Mouse (Mus musculus): Measurements from ENCODE around the gene Ntn1. TPM values are rescaled to one million over a fixed set of nuclear protein-coding genes. Genes with fewer than 3 reads are reported as not detected.

The Ntn1 gene
- polyA plus RNA-seq, 1 experiment: 62.8 TPM

GRCm38 (mm10) chr11:68321417-68321816 is 79.2 kb downstream of the Ntn1 start:
- DNase-seq (ENCODE audit: low read depth): no peak
- no peak for TF ChIP-seq CTCF (IDR thresholded peaks at IDR 0.05; ENCODE audit: borderline replicate concordance, extremely low read depth, insufficient read depth, insufficient read length)
- TF ChIP-seq POLR2A (IDR thresholded peaks at IDR 0.05; ENCODE audit: borderline replicate concordance, extremely low read depth, insufficient read depth, insufficient read length, poor library complexity, severe bottlenecking): no peak

DNA sequence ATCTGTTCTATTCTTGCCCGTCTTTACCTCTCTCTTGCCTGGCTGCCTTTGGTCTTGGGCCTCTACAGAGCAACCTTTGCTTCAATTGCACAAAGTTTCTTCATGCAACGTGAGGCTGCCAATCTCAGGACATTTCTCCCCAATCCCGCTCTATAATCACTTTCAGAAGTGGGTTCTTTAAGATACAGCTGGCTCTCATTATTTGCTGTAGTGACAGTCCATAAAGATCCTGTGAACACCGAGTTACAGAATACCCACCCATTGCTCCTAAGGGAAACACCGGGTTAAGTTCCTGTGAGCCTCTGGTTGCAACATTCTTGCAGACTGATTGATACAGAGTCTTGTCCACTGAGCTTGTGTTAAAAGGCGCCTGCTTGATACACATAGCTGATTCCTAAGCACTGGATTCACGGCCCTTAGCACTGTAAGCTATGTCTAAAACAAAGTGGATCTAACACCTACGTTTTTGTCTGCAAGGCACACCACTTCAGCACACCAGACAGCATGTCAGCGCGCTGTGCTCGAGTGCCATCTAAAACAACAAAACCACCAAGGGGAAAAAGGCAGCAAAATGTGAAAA is 85.0 kb downstream of the Ntn1 start:
- DNase-seq (ENCODE audit: low read depth): no peak
- TF ChIP-seq POLR2A (IDR thresholded peaks at IDR 0.05; ENCODE audit: borderline replicate concordance, extremely low read depth, insufficient read depth, insufficient read length, poor library complexity, severe bottlenecking): no peak
- no peak for TF ChIP-seq CTCF (IDR thresholded peaks at IDR 0.05; ENCODE audit: borderline replicate concordance, extremely low read depth, insufficient read depth, insufficient read length)

DNA sequence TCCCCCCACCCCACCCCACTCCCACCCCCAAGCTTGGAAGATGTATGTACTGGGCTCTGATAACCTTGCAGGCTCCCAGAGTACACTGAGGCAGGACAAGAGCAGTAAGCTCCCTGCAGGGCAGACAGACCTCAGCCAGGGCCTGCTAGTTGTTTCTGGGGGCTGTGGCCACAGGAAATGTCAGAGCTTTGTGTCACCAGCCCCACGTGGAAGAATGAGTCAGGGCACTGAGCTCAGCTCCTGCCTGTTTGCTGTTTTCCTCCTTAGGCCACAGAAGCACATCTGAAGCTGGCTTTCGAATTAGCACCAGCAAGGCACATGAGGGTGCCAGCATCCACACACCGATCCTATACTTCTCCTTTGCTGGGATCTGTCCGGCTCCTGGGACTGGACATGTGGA is 86.8 kb downstream of the Ntn1 start:
- no peak for TF ChIP-seq CTCF (IDR thresholded peaks at IDR 0.05; ENCODE audit: borderline replicate concordance, extremely low read depth, insufficient read depth, insufficient read length)
- no peak for TF ChIP-seq POLR2A (IDR thresholded peaks at IDR 0.05; ENCODE audit: borderline replicate concordance, extremely low read depth, insufficient read depth, insufficient read length, poor library complexity, severe bottlenecking)
- no peak for DNase-seq (ENCODE audit: low read depth)

GRCm38 (mm10) chr11:68313065-68313464 is 87.6 kb downstream of the Ntn1 start:
- peak; percentile 30 for DNase-seq (ENCODE audit: low read depth)
- no peak for TF ChIP-seq CTCF (IDR thresholded peaks at IDR 0.05; ENCODE audit: borderline replicate concordance, extremely low read depth, insufficient read depth, insufficient read length)

DNA sequence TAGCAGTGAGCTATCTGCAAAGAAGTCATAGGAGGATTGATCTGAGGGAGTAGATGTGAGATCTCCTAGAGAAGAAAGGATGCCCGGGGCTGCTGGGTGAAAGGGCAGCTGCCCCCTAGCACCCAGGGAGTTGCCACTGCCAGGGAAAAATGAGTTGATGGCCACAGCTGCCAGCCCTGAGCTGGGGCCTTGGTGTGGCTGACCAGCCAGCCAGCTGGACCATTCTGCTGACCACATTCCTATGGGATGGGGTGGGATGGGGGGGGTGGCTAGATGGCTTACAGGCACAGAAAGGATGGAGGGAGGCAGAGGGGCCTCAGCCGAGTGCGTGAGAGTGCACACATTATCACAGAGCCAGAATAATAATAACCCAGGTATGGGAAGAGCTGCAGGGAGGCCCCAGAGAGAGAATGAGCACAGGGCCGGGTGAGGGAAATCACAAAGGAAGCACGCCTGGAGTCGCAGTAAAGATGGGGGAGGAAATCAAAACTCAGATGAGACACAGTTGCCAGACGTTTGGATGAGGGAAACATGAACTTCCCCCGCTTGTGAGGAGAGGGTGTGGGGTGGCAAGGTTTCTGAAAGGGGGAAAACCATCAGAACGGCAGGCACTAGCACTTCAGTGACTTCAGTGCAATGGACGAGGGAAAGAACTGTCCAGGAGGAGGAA is 91.6 kb downstream of the Ntn1 start:
- no peak for DNase-seq (ENCODE audit: low read depth)
- TF ChIP-seq CTCF (IDR thresholded peaks at IDR 0.05; ENCODE audit: borderline replicate concordance, extremely low read depth, insufficient read depth, insufficient read length) (no peak), POLR2A (IDR thresholded peaks at IDR 0.05; ENCODE audit: borderline replicate concordance, extremely low read depth, insufficient read depth, insufficient read length, poor library complexity, severe bottlenecking) (no peak)

- no peak for DNase-seq (ENCODE audit: low read depth)
- TF ChIP-seq CTCF (IDR thresholded peaks at IDR 0.05; ENCODE audit: borderline replicate concordance, extremely low read depth, insufficient read depth, insufficient read length): no peak
- TF ChIP-seq POLR2A (IDR thresholded peaks at IDR 0.05; ENCODE audit: borderline replicate concordance, extremely low read depth, insufficient read depth, insufficient read length, poor library complexity, severe bottlenecking): no peak
Observed at GRCm38 (mm10) chr11:68305997-68306396, 94.6 kb downstream of the Ntn1 start.

DNA sequence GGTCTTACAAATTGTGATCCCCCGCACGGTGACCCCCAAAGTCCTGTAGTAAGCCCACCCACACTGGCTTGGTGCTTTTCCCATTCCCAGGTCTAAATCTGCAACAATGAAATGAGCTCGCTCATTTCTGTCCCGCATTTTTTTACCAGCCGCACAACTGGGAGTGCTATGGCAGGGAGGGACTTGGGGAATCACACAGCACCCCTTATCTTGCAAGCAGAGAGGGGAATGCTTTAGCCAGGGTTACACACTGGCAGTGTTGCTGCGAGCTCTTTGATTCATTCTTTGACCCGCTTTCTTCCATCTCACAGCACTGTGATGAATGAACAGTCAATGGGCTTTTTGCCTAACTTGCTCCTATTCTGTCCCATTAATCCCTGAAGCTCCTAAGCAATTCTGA is 98.3 kb downstream of the Ntn1 start:
- DNase-seq (ENCODE audit: low read depth): peak; percentile 11
- no peak for TF ChIP-seq CTCF (IDR thresholded peaks at IDR 0.05; ENCODE audit: borderline replicate concordance, extremely low read depth, insufficient read depth, insufficient read length)
- TF ChIP-seq POLR2A (IDR thresholded peaks at IDR 0.05; ENCODE audit: borderline replicate concordance, extremely low read depth, insufficient read depth, insufficient read length, poor library complexity, severe bottlenecking): no peak

- no peak for DNase-seq (ENCODE audit: low read depth)
- no peak for TF ChIP-seq CTCF (IDR thresholded peaks at IDR 0.05; ENCODE audit: borderline replicate concordance, extremely low read depth, insufficient read depth, insufficient read length)
- no peak for TF ChIP-seq POLR2A (IDR thresholded peaks at IDR 0.05; ENCODE audit: borderline replicate concordance, extremely low read depth, insufficient read depth, insufficient read length, poor library complexity, severe bottlenecking)
Observed at GRCm38 (mm10) chr11:68301660-68302059, 99.0 kb downstream of the Ntn1 start.

GRCm38 (mm10) chr11:68295474-68295873 is 105.1 kb downstream of the Ntn1 start:
- TF ChIP-seq CTCF (IDR thresholded peaks at IDR 0.05; ENCODE audit: borderline replicate concordance, extremely low read depth, insufficient read depth, insufficient read length) (no peak), POLR2A (IDR thresholded peaks at IDR 0.05; ENCODE audit: borderline replicate concordance, extremely low read depth, insufficient read depth, insufficient read length, poor library complexity, severe bottlenecking) (no peak)
- no peak for DNase-seq (ENCODE audit: low read depth)

GRCm38 (mm10) chr11:68290631-68291030 is 110.0 kb downstream of the Ntn1 start:
- no peak for TF ChIP-seq CTCF (IDR thresholded peaks at IDR 0.05; ENCODE audit: borderline replicate concordance, extremely low read depth, insufficient read depth, insufficient read length)
- TF ChIP-seq POLR2A (IDR thresholded peaks at IDR 0.05; ENCODE audit: borderline replicate concordance, extremely low read depth, insufficient read depth, insufficient read length, poor library complexity, severe bottlenecking): no peak
- peak; percentile 40 for DNase-seq (ENCODE audit: low read depth)

- no peak for DNase-seq (ENCODE audit: low read depth)
- TF ChIP-seq POLR2A (IDR thresholded peaks at IDR 0.05; ENCODE audit: borderline replicate concordance, extremely low read depth, insufficient read depth, insufficient read length, poor library complexity, severe bottlenecking): no peak
- no peak for TF ChIP-seq CTCF (IDR thresholded peaks at IDR 0.05; ENCODE audit: borderline replicate concordance, extremely low read depth, insufficient read depth, insufficient read length)
Observed at GRCm38 (mm10) chr11:68287331-68287730, 113.3 kb downstream of the Ntn1 start.

DNA sequence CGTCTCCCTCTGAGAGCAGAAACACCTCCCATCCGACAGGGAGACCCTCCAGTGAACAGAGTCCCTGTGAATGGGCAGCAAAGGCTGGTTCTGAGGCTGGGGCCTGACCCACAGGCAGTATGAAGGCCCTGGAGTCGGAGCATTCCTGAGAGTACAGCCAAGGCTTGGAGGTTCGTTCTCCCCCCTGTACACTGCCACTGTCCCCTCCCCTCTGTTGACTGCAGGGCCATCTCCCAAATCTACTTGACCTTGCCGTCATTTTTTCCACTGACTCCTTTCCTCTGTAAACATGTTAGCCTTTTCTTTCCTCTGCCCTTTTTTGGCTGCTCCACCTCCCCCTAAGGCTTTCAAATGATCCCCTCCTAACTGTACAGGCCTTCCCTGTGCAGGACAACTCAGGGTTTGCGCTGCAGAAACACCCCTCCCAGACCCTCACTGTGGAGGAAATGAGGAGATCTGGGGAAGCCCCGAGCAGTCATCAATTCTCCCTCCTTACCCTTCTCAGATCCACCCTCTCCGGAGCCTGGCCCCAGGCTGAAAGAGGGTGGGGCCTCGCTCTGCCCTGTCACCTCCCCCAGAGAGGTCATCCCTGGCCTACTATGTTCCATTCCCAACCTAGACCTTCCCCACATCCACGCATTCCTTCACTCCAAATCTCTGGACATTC is 114.3 kb downstream of the Ntn1 start:
- TF ChIP-seq POLR2A (IDR thresholded peaks at IDR 0.05; ENCODE audit: borderline replicate concordance, extremely low read depth, insufficient read depth, insufficient read length, poor library complexity, severe bottlenecking): no peak
- TF ChIP-seq CTCF (IDR thresholded peaks at IDR 0.05; ENCODE audit: borderline replicate concordance, extremely low read depth, insufficient read depth, insufficient read length): no peak
- DNase-seq (ENCODE audit: low read depth): peak; percentile 23
